Mouse (Mus musculus): Measurements from ENCODE around the gene Smad1. TPM values are rescaled to one million over a fixed set of nuclear protein-coding genes. Genes with fewer than 3 reads are reported as not detected.
A peak's percentile ranks its signal among the peaks of the same experiment; 100 is the strongest.
"Not testable (repeated sequence)": the region's sequence is repeated elsewhere in the genome, so short reads cannot be mapped to it uniquely, and the experiment has no call there.

Gene Smad1
- 65.6 and 65.8 TPM in 2 replicates for polyA plus RNA-seq (2015; fragmentation: Nextera tagmentation; extraction: Ambion mirVana)

DNA sequence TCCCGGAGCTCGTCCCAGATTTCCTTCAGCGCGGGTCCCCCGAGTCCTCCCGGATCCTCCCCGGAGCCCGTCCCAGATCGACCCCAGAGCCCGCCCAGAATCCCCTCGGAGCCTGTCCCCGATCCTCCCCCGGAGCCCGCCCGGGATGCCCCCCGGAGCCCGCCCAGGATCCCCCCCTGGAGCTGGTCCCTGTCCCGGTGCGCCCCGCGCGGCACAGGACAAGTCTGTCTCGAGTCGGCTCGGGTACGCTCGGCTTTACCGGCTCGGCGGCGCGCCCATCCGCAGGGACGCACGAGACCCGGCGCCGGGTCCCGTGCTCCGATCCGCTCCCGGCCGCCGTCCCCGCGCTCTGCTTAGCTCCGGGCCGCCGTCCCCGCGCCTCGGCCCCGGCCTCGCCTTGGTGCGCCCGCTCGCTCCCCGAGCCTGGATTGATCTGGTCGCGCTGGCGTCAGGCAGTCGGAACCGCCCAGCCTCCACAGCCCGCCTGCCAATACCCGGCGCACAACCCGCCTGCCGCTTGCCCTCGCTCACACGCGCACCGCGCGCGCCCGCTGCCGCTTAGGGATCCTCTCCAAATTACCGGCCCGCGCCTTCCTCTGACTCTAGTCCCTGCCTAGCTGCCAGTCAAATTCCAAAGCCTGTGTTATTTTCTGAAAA, at the start of gene Smad1:
Smad1 (minus strand) TSS at position 525 of the 657 bp plus-strand sequence.
- Histone ChIP-seq H3K4me2 (ENCODE audit: low read length) (peak within 1 kb of the TSS; percentile 64), H3K27ac (ENCODE audit: low read length) (peak within 1 kb of the TSS; percentile 90), H3K4me1 (replicated peaks; ENCODE audit: control insufficient read depth, insufficient read depth, low read length) (peaks cover 21% of the 10 kb centered on the region), H3K9me3 (ENCODE audit: control insufficient read depth, low read length) (no peaks in the 10 kb centered on the region), H3K4me3 (replicated peaks; ENCODE audit: low read length) (peak within 1 kb of the TSS; percentile 80), H3K27me3 (replicated peaks; ENCODE audit: control insufficient read depth, insufficient read depth, low read length) (no peaks in the 10 kb centered on the region), H3K36me3 (ENCODE audit: control insufficient read depth, insufficient read depth) (no peaks in the 10 kb centered on the region), H3K9ac (replicated peaks; ENCODE audit: low read depth, low read length) (peak within 1 kb of the TSS; percentile 75)
- ATAC-seq = peak; percentile 94
- WGBS = under 1% methylated on average over 65 of the region's 80 CpGs

GRCm38 (mm10) chr8:79447260-79447853, 48.0 kb upstream of the Smad1 start:
- ATAC-seq = no peak
- WGBS = 85% methylated on average over 10 of the region's 10 CpGs
- H3K4me2 ChIP-seq (ENCODE audit: low read length) = no peak overlapping the region
- H3K36me3 ChIP-seq (ENCODE audit: control insufficient read depth, insufficient read depth) = no peaks in the 10 kb centered on the region
- H3K9me3 ChIP-seq (ENCODE audit: control insufficient read depth, low read length) = no peaks in the 10 kb centered on the region
- no peak overlapping the region for H3K4me3 ChIP-seq (replicated peaks; ENCODE audit: low read length)
- no peak overlapping the region for H3K9ac ChIP-seq (replicated peaks; ENCODE audit: low read depth, low read length)
- no peaks in the 10 kb centered on the region for H3K27me3 ChIP-seq (replicated peaks; ENCODE audit: control insufficient read depth, insufficient read depth, low read length)
- H3K4me1 ChIP-seq (replicated peaks; ENCODE audit: control insufficient read depth, insufficient read depth, low read length) = no peaks in the 10 kb centered on the region
- no peak overlapping the region for H3K27ac ChIP-seq (ENCODE audit: low read length)

- no peaks in the 10 kb centered on the region for H3K9me3 ChIP-seq (ENCODE audit: control insufficient read depth, low read length)
- no peak overlapping the region for H3K4me3 ChIP-seq (replicated peaks; ENCODE audit: low read length)
- H3K4me1 ChIP-seq (replicated peaks; ENCODE audit: control insufficient read depth, insufficient read depth, low read length) = no peaks in the 10 kb centered on the region
- no peak overlapping the region for H3K27ac ChIP-seq (ENCODE audit: low read length)
- H3K4me2 ChIP-seq (ENCODE audit: low read length) = no peak overlapping the region
- 82% methylated on average over 14 of the region's 14 CpGs for WGBS
- no peaks in the 10 kb centered on the region for H3K27me3 ChIP-seq (replicated peaks; ENCODE audit: control insufficient read depth, insufficient read depth, low read length)
- no peaks in the 10 kb centered on the region for H3K36me3 ChIP-seq (ENCODE audit: control insufficient read depth, insufficient read depth)
- no peak overlapping the region for H3K9ac ChIP-seq (replicated peaks; ENCODE audit: low read depth, low read length)
- ATAC-seq = no peak
Observed at GRCm38 (mm10) chr8:79443460-79444098, 44.3 kb upstream of the Smad1 start.

DNA sequence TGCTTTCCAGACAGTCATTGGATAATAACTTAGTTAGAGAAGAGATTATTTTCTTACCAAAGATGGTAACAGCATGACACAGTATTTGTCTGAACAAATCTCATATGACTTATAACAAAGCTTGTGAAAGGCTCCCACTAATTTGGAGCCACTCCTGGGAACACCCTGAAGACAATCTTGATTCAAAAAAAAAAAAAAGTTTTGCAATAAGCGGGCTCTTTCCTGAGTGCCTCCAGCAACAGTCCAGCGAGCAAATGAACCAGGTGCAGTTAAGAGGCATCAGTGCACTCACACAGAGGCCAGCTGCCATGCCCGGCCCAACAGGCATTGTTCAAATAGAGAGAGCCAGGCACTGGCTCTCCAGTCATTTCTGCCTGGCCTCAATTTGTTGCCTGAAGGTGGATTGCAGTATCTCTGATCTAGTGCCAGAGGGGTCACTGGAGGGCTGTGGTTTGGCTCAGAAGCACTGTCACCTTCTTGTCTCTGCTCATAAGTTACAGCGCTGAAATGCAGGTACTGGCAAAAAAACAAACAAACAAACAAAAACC, 34.7 kb upstream of the Smad1 start:
- Histone ChIP-seq H3K27me3 (replicated peaks; ENCODE audit: control insufficient read depth, insufficient read depth, low read length) (no peaks in the 10 kb centered on the region), H3K27ac (ENCODE audit: low read length) (no peak overlapping the region), H3K4me3 (replicated peaks; ENCODE audit: low read length) (no peak overlapping the region), H3K4me2 (ENCODE audit: low read length) (no peak overlapping the region), H3K9me3 (ENCODE audit: control insufficient read depth, low read length) (no peaks in the 10 kb centered on the region), H3K9ac (replicated peaks; ENCODE audit: low read depth, low read length) (no peak overlapping the region), H3K4me1 (replicated peaks; ENCODE audit: control insufficient read depth, insufficient read depth, low read length) (no peaks in the 10 kb centered on the region), H3K36me3 (ENCODE audit: control insufficient read depth, insufficient read depth) (no peaks in the 10 kb centered on the region)
- ATAC-seq = no peak
- 24% methylated on average over 4 of the region's 4 CpGs for WGBS

DNA sequence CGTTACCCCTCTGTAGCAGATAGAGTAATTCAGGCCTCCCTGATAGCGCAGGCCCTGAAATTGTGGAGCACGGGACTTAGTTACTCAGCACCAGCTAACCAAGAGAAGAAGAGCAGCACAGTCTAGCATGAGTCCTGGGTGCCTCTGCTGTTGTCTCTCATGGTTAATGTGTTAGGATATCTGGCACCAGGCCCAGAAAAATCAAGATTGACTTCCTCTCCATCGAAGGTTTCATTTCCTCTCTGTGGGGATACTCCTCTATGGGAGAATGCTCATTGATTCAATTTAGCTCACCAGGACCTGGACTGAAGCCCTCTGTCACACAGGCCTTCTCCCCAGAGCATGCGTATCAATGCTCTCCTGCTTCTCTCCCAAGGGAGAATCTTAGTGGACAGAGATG, 15.6 kb upstream of the Smad1 start:
- H3K4me3 ChIP-seq (replicated peaks; ENCODE audit: low read length) = no peak overlapping the region
- WGBS = 78% methylated on average over 5 of the region's 5 CpGs
- no peak overlapping the region for H3K4me2 ChIP-seq (ENCODE audit: low read length)
- no peak for ATAC-seq
- no peaks in the 10 kb centered on the region for H3K36me3 ChIP-seq (ENCODE audit: control insufficient read depth, insufficient read depth)
- H3K9me3 ChIP-seq (ENCODE audit: control insufficient read depth, low read length) = no peaks in the 10 kb centered on the region
- no peak overlapping the region for H3K9ac ChIP-seq (replicated peaks; ENCODE audit: low read depth, low read length)
- no peaks in the 10 kb centered on the region for H3K4me1 ChIP-seq (replicated peaks; ENCODE audit: control insufficient read depth, insufficient read depth, low read length)
- H3K27me3 ChIP-seq (replicated peaks; ENCODE audit: control insufficient read depth, insufficient read depth, low read length) = no peaks in the 10 kb centered on the region
- no peak overlapping the region for H3K27ac ChIP-seq (ENCODE audit: low read length)

DNA sequence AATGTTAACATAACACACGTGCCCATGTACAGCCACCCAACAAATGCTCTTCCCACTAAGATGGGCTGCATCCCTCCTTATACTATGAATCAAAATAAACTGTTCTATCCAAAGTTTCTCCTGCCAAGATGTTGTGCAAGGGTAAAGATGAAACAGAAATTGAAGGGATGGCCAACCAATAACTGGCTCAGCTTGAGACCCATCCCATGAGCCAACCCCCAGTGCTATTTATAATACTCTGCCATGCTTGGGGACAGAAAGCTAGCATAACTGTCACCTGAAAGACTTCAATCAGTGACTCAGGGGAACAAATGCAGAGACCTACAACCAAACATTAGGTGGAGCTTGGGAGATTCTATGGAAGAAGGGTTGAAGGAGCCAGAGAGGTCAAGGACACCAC, 11.2 kb upstream of the Smad1 start:
- H3K4me1 ChIP-seq (replicated peaks; ENCODE audit: control insufficient read depth, insufficient read depth, low read length) = no peaks in the 10 kb centered on the region
- H3K9me3 ChIP-seq (ENCODE audit: control insufficient read depth, low read length) = no peaks in the 10 kb centered on the region
- ATAC-seq = no peak
- H3K4me3 ChIP-seq (replicated peaks; ENCODE audit: low read length) = no peak overlapping the region
- WGBS = 76% methylated on average over 1 of the region's 1 CpGs
- H3K27me3 ChIP-seq (replicated peaks; ENCODE audit: control insufficient read depth, insufficient read depth, low read length) = no peaks in the 10 kb centered on the region
- no peaks in the 10 kb centered on the region for H3K36me3 ChIP-seq (ENCODE audit: control insufficient read depth, insufficient read depth)
- H3K27ac ChIP-seq (ENCODE audit: low read length) = no peak overlapping the region
- no peak overlapping the region for H3K4me2 ChIP-seq (ENCODE audit: low read length)
- H3K9ac ChIP-seq (replicated peaks; ENCODE audit: low read depth, low read length) = no peak overlapping the region

DNA sequence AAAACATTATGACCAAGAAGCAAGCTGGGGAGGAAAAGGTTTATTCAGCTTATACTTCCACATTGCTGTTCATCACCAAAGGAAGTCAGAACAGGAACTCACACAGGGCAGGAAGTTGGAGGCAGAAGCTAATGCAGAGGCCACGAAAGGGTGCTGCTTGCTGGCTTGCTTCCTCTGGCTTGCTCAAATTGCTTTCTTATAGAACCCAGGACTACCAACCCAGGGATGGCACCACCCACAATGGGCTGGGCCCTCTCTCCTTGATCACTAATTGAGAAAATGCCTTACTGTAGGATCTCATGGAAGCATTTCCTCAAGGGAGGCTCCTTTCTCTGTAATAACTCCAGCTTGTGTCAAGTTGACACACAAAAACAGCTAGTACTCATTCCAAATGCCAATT, 8.0 kb upstream of the Smad1 start:
- not testable (repeated sequence) for H3K36me3 ChIP-seq (ENCODE audit: control insufficient read depth, insufficient read depth); H3K27me3 ChIP-seq (replicated peaks; ENCODE audit: control insufficient read depth, insufficient read depth, low read length); H3K9me3 ChIP-seq (ENCODE audit: control insufficient read depth, low read length); H3K4me3 ChIP-seq (replicated peaks; ENCODE audit: low read length); H3K4me1 ChIP-seq (replicated peaks; ENCODE audit: control insufficient read depth, insufficient read depth, low read length); ATAC-seq; H3K9ac ChIP-seq (replicated peaks; ENCODE audit: low read depth, low read length); H3K4me2 ChIP-seq (ENCODE audit: low read length); H3K27ac ChIP-seq (ENCODE audit: low read length)
- 78% methylated on average over 1 of the region's 1 CpGs for WGBS

- Histone ChIP-seq H3K9ac (replicated peaks; ENCODE audit: low read depth, low read length) (no peak overlapping the region), H3K4me1 (replicated peaks; ENCODE audit: control insufficient read depth, insufficient read depth, low read length) (no peaks in the 10 kb centered on the region), H3K27me3 (replicated peaks; ENCODE audit: control insufficient read depth, insufficient read depth, low read length) (no peaks in the 10 kb centered on the region), H3K27ac (ENCODE audit: low read length) (no peak overlapping the region), H3K4me2 (ENCODE audit: low read length) (no peak overlapping the region), H3K36me3 (ENCODE audit: control insufficient read depth, insufficient read depth) (no peaks in the 10 kb centered on the region), H3K4me3 (replicated peaks; ENCODE audit: low read length) (no peak overlapping the region), H3K9me3 (ENCODE audit: control insufficient read depth, low read length) (no peaks in the 10 kb centered on the region)
- no peak for ATAC-seq
- 78% methylated on average over 6 of the region's 6 CpGs for WGBS
Observed at GRCm38 (mm10) chr8:79404895-79405557, 5.7 kb upstream of the Smad1 start.

GRCm38 (mm10) chr8:79400671-79401070, 1.4 kb upstream of the Smad1 start:
- Histone ChIP-seq H3K36me3 (ENCODE audit: control insufficient read depth, insufficient read depth) (no peaks in the 10 kb centered on the region), H3K4me3 (replicated peaks; ENCODE audit: low read length) (no peak overlapping the region), H3K9me3 (ENCODE audit: control insufficient read depth, low read length) (no peaks in the 10 kb centered on the region), H3K4me1 (replicated peaks; ENCODE audit: control insufficient read depth, insufficient read depth, low read length) (peaks cover 21% of the 10 kb centered on the region), H3K4me2 (ENCODE audit: low read length) (no peak overlapping the region), H3K27ac (ENCODE audit: low read length) (no peak overlapping the region), H3K9ac (replicated peaks; ENCODE audit: low read depth, low read length) (no peak overlapping the region), H3K27me3 (replicated peaks; ENCODE audit: control insufficient read depth, insufficient read depth, low read length) (no peaks in the 10 kb centered on the region)
- WGBS = 68% methylated on average over 2 of the region's 2 CpGs
- ATAC-seq = no peak

Measured in forebrain, embryonic 16.5 days (tissue).